17 mouse cellular contexts compared by ENCODE assay signal in the genomic region with DNA sequence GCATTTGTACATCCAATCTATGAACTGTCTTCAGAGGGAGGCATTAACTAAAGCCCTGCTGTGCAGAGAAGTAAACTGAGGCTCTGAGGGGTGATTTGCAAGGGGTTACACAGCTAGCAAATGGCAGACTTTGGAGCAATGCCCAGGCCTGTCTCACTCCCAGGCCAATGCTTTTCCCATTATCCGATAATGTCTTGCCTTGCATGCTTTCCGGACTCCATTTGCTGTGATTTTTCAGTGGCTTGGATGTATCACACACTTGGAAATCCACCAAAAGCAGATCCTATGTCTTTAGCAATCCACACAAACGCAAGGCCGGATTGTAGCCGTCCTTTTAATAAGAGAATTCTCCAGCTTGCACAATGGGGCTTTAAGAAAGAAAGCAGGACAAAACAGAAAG.
"Had no signal": no experiment of that assay in that cellular context is flagged by ENCODE, and none has a peak within 500 bp of the region (broad histone marks: within the 10 kb centered on the region; RNA-seq: fewer than 3 reads in every experiment).

No protein-coding gene starts in this region.

- H3K9ac ChIP-seq: limb, embryonic 13.5 days; liver, embryonic 15.5 days; midbrain, embryonic 15.5 days; neural tube, embryonic 13.5 days; stomach, embryonic 15.5 days had no signal

- H3K27ac ChIP-seq: kidney, postnatal 0 days; limb, embryonic 13.5 days; liver, embryonic 15.5 days; macrophage; midbrain, embryonic 15.5 days; neural tube, embryonic 13.5 days; stomach, embryonic 15.5 days had no signal

- ATAC-seq: midbrain, embryonic 15.5 days had no signal

- H3K4me2 ChIP-seq: limb, embryonic 13.5 days; liver, embryonic 11.5 days; liver, embryonic 15.5 days; midbrain, embryonic 11.5 days; midbrain, embryonic 15.5 days; neural tube, embryonic 13.5 days; stomach, embryonic 15.5 days had no signal

- H3K4me3 ChIP-seq: limb, embryonic 13.5 days; liver, embryonic 15.5 days; megakaryocyte, embryonic 14.5 days; midbrain, embryonic 15.5 days; neural tube, embryonic 13.5 days; stomach, embryonic 15.5 days had no signal

- H3K27me3 ChIP-seq: limb, embryonic 13.5 days; liver, embryonic 15.5 days; megakaryocyte, embryonic 14.5 days; midbrain, embryonic 15.5 days; neural tube, embryonic 13.5 days; stomach, embryonic 15.5 days had no signal

- H3K9me3 ChIP-seq: limb, embryonic 13.5 days; liver, embryonic 15.5 days; megakaryocyte, embryonic 14.5 days; midbrain, embryonic 15.5 days; neural tube, embryonic 13.5 days; stomach, embryonic 15.5 days had no signal

- H3K4me1 ChIP-seq: limb, embryonic 13.5 days; liver, embryonic 15.5 days; megakaryocyte, embryonic 14.5 days; neural tube, embryonic 13.5 days; stomach, embryonic 15.5 days had no signal

- DNase-seq: kidney, adult 11 months; kidney, adult 9 months; kidney, postnatal 36 days; lung, adult 2 months; right cerebral cortex, postnatal 14 days; thymus, adult 2 months; thymus, postnatal 25 days had no signal

- H3K36me3 ChIP-seq: limb, embryonic 13.5 days; liver, embryonic 15.5 days; midbrain, embryonic 15.5 days; neural tube, embryonic 13.5 days; stomach, embryonic 15.5 days had no signal
